Mouse (Mus musculus) layer of hippocampus, postnatal 25 days (tissue): ENCODE measurements at regions not wholly inside any gene's neighbourhood (a gene's known extent, or its start where the extent isn't known, plus 50 kb on each side); places are given as distances from the start of the nearest gene placed in this dataset.

Experiments used
- DNase-seq, 2 experiments: peaks; one replicate each; pipeline ENCODE4 v3.0.0; 2022; ENCODE audit warnings: mixed read lengths in 2 of 2, low spot score in 1 of 2; ENCODE audit errors: extremely low spot score in 1 of 2

- DNase-seq: no peak
Observed at GRCm38 (mm10) chr12:30647511-30647910, 63.3 kb downstream of the Tmem18 start.

DNA sequence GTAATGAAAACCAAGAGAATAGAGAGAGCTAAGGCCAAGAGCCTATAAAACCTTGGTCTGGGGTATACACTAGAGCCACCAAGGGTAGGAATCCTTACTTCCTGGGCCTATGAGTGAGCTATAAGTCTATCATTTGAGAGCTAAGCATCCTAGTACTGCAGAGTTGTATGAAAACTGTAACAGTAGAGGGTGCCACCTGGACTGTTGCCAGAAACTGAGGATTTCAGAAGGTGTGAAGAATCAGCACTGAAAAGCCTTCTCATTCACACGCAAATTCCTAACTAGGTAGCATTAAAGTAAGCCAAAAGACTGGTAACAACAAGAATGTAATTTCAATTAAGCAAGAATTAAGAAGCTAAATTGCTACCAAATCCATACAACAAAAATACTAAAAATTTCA is 67.3 kb downstream of the Tmem18 start:
- DNase-seq: no peak

DNA sequence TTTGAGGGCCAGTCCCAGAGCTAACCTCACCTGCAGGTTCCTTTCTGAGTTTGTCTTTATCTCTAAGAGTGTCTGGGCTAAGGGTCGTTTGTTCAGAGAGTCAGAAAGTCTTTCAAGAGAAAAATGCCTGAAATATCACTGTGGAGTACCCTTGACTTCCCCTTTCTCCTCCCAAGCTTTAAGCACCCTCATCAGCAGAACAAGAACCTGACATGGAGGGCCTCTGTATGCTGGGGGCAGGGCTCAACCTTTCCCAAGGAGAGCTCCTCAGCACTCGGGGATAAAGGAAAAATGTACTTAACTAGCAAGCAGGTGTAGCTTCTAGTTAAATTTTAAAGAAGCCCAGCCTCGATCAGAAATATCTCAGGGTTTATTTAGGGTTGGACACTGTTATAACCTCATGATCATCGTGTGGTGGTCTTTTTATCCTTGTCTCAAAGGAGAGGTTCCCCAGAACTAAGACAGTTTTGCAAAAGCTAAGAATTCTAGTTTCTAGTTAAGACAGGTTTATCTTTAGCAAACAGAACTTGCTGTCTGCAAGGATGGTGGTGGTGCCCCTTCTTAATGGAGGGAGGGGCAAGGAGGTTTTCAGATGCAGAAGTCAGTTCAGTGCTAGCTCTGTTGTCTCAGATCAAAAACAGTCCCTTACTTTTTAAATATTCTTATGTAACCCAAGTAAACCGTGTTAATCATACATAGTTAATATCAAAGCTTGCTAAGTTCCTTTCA is 70.3 kb downstream of the Tmem18 start:
- no peak for DNase-seq

DNA sequence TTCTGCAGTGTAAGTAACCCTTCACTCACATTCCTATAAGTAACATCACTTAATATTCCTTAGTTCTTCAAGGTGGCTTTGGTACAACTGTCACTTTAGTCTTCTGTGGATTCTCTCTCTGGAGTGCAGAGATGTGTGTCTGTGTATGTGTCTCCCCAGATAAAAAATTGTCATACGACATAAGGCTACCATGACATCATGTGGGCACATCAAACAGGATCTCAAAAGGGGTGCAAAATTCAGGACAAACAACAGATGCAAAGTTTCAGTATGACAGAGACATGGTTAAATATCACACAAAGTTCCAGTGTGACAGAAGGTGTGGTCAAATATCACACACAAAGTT is 70.8 kb downstream of the Tmem18 start:
- no peak for DNase-seq

DNA sequence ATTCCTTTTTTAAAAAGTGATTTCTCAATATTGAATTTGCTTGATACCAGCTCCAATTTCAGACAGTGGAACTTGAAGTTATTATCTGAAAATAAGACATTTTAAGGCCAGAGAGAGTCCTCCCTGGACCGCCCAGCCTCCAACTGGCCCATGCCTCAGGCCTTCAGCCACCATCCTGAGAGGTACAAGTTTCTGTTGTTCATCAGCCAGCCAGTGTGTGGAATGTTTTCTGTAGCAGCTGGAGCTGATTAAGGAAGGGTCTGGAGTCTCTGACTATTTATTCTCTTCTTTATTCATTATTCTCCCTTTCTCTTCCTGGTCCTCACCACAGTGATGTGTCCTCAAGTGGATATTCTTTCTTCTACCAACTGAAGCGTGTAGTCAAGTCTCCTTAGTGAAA is 94.6 kb downstream of the Tmem18 start:
- no peak for DNase-seq

DNA sequence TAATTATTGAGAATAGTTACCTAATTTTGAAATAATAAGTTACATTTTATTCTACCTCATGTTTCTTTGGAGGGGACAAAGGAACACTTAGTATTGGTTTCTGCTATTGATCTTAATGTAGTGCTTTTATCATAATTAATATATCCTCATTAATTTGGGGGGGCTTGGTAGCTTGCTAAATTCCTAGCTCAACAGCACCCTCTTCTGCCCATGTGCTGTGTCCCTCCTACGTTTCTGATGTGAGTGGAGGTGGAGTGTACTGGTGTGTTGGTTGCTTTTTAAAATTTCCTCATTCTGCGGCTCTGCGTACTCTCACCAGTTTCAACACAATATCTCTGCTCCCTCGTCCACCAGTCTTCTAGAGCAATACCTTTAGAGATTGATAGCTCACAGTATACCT is 105.8 kb downstream of the Tmem18 start:
- DNase-seq: peak in 1 of 2 experiments; percentile 36

DNA sequence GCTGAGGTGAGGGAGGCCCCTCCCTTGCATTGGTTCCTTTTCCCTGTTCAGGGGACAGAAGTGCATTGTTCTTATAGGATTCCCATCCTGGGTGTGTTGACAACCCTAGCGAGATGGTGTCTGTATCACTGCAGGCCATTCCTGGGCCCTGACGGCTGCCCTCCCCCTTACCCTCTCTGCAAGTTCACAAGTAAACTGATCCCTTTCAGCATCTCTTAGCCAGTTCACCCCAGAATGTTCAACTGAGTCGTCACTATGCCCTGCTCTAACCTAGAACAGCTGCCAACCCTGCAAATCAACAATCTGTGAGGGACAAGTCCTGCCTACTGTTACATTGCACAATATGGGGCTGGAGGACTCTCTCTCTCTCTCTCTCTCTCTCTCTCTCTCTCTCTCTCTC is 109.3 kb downstream of the Tmem18 start:
- DNase-seq: no peak

DNA sequence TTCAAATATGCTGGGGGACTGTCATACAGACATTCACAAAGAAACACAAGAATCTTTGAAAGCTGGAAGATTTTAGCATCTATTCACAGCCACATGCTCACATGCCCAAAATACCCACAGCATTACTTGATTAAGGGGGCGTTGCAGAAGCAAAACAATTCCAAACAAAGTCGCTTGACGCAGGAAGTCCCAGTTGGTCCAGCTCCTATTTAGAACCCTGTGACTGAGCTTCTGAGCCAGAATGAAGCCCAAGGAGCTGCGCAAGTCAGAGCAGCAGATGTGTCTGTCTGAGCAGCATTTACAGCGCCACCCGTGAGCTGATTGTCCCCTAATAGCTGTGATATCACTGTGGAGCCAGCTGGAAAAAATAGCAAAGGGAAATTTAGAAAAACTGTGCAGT is 114.0 kb downstream of the Tmem18 start:
- no peak for DNase-seq

GRCm38 (mm10) chr12:30703691-30704090 is 119.5 kb downstream of the Tmem18 start:
- no peak for DNase-seq

- DNase-seq: no peak
Observed at GRCm38 (mm10) chr12:30707271-30707670, 123.0 kb downstream of the Tmem18 start.

DNA sequence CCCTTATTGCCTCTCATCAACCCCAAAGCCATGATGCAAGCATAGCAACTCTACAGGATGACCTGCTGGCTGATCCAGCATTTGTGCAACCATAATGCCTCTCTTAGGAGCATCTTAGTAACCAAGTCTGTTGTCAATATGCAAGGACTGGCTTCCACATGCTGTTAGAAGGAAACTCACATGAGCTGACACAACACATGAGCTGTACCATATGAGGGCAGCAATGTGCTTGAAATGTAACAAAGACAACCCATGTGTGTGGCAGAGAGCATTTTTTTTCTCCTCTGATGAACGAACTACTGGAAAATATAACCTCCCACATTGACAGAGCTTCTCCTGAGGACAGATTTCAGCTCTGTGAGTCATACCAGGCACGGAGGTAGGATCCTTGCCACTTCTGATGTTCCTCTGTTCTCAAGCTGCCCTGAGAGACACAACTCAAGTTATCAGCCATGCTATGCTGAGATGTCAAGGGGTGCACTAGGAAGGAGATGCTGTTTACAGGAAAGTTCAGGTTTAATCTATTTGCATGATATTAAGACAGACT is 124.5 kb downstream of the Tmem18 start:
- no peak for DNase-seq

GRCm38 (mm10) chr12:30710554-30710953 is 126.3 kb downstream of the Tmem18 start:
- no peak for DNase-seq

DNA sequence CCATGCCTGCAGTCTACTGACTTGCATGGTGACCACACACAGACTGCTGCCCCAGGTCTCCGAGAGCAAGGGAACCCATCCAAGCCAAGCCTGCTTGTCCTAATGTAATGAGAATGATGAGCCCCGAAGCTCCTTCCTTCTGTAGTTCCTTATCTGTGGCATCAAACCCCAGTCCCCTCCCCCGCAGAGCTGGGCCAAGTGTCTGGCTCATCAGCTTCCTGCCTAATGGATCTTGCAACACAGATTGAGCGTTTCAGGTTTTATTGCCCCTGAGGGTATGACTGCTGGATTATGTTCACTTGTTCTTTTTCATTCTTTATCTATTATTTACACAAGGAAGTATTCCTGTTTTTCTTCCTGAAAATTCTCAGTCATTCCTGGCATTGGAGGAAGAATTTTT is 142.5 kb downstream of the Tmem18 start:
- DNase-seq: no peak

DNA sequence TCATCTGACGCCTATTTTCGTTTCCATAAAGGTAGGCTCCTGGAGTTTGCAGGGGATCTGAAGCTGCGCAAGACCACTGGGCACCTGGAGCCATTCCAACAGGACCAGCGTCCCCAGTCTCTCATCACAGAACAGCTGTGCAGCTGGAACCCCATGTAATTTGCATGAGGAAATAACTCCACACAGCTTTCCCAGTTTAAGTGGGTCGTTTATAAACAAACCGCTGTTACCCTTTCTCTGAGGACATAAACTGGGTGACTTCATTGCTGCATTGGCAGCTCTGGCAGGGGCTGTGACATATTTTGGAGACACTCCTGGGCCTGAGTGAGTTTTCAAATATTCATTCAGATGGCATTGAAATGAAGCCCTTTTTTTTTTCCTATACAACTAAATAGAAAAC is 145.2 kb downstream of the Tmem18 start:
- DNase-seq: no peak

DNA sequence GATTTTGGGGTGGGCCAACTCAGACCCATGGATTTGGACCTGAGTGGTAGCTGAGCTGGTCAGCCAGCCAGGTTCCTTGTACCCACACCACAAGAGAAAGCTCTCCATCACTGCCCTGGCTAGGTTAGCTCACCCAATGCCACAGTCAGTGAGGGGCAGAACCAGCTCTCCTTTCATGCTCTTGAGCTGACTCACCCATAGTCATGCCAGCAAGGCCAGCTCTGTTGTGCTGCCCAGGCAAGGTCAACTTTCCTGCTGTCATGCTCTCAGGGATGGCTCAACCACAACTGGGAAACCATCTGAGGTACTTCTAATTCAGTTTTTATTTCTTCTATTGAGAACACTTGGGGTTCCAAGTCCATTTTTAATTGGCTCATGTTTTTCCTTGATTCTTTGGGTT is 116.5 kb upstream of the Alkal2 start:
- DNase-seq: no peak

DNA sequence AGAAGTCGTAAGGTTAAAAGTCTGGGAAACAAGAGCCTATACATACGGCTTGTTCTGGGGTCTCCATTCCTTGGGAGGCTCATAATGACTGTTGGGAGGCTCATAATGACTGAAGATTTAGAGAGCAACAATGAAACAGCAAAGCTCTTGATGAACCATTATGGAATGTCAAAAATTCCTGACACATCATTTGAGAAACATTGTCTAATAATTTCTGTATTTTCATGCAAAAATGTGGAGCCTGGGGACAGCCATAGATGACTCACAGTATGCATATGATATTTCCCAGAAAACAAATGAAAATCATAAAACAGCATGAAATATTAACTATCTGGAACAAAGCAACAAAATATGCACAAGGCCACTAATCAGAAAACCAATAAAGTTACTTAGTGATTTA is 90.8 kb upstream of the Alkal2 start:
- no peak for DNase-seq

DNA sequence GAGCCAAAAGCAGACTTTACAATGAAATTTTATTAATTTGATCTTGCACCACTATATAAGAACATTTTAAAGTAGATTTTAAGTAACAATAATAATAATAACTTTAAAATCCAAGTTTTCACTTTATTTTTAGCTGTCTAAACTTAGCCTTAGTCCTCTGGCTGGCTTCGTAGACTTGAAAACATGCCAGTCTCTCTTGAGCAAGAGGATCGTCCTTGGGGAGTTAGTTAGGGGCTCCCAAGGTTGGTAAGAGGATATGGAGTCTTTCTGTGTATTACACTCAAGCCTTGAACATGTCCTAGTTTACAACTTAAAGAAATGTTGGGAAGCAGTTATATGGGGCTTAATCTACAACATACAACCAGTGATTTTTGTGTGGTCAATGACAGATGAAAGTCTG is 68.0 kb upstream of the Alkal2 start:
- no peak for DNase-seq

- no peak for DNase-seq
Observed at GRCm38 (mm10) chr12:30831383-30831782, 52.7 kb upstream of the Alkal2 start.
